Mouse (Mus musculus) heart, embryonic 13.5 days (tissue): Measurements from ENCODE around the gene Gpr153. TPM values are rescaled to one million over a fixed set of nuclear protein-coding genes. Genes with fewer than 3 reads are reported as not detected.

Source experiments
- ATAC-seq: fragments of 200-750 bp; cut with Nextera tagmentation; 2 replicates; pipeline ENCODE4 v1.8.0; 2017; ENCODE audit warnings: moderate TSS enrichment; ENCODE audit not compliant: insufficient number of reproducible peaks, low FRiP score, low TSS enrichment; ENCODE audit errors: extremely low read depth
- H3K27ac ChIP-seq: fragments of 300-500 bp; sonication (generic); replicated peaks from 2 replicates; pipeline ENCODE4 v1.5.1; 2015; ENCODE audit warnings: moderate library complexity, mild to moderate bottlenecking, inconsistent platforms
- H3K27me3 ChIP-seq: fragments of 300-500 bp; sonication (generic); replicated peaks from 2 replicates; pipeline ENCODE4 v1.6.1; 2015; ENCODE audit warnings: mild to moderate bottlenecking, inconsistent platforms
- H3K36me3 ChIP-seq: fragments of 300-500 bp; sonication (generic); 2 replicates; pipeline ENCODE4 v1.6.1; 2015; ENCODE audit warnings: mild to moderate bottlenecking, inconsistent platforms
- H3K4me1 ChIP-seq: fragments of 300-500 bp; sonication (generic); 2 replicates; pipeline ENCODE4 v1.6.1; 2015; ENCODE audit warnings: inconsistent platforms
- H3K4me2 ChIP-seq: fragments of 300-500 bp; sonication (generic); 2 replicates; pipeline ENCODE4 v1.6.1; 2015; ENCODE audit warnings: inconsistent platforms, mild to moderate bottlenecking, moderate library complexity
- H3K4me3 ChIP-seq: fragments of 300-500 bp; sonication (generic); 2 replicates; pipeline ENCODE4 v1.5.1; 2015; ENCODE audit warnings: moderate library complexity, mild to moderate bottlenecking, inconsistent platforms
- H3K9ac ChIP-seq: fragments of 300-500 bp; sonication (generic); 2 replicates; pipeline ENCODE4 v1.6.1; 2015; ENCODE audit warnings: inconsistent platforms, mild to moderate bottlenecking, moderate library complexity
- H3K9me3 ChIP-seq: fragments of 300-500 bp; sonication (generic); 2 replicates; pipeline ENCODE4 v1.6.1; 2016; ENCODE audit warnings: inconsistent platforms
- WGBS: fragments of 180-500 bp; shearing (Covaris S2); methylation state at CpG from one replicate; pipeline ENCODE4 v1.1.7; 2015; ENCODE audit warnings: mixed read lengths; 5-methylcytosine and 5-hydroxymethylcytosine counted together
- polyA plus RNA-seq: library from polyadenylated mRNA; unstranded; fragments of >200 nt; fragmentation: Nextera tagmentation; extraction: Ambion mirVana; gene quantifications from 2 replicates; pipeline ENCODE4 v1.2.1, GENCODE M21; 2015

Gpr153 gene
- polyA plus RNA-seq, 1 experiment from 2014 or later, result 9.6 TPM

DNA sequence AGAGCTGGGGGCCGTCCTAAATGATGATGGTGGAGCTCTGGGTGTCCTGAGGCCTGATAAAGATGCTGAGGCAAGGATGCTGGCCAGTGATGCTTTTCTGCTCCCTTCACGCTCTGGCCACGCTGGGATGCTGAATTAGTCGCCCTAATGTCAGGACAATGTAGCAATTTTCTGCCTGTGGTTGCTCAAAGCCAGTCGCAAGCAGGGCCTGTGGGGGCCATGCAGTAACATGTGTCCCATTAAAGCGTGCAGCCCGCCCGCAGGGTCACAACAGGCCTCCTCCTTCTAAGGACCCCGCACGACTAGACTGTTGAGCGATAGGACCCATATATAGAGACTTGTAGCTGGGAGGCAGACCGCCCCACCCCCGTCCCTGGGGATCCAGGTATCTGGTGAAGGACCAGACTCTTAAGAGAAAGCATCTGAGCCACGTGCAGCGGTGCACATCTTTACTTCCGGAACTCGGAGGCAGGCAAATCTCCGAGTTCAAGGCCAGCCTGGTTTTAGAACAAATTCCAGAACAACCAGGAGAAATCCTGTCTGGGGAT lies 14.4 kb downstream of the Gpr153 start:
- Histone ChIP-seq H3K36me3 (no peaks in the 10 kb centered on the region), H3K4me3 (no peak overlapping the region), H3K27ac (no peak overlapping the region), H3K9me3 (no peaks in the 10 kb centered on the region; the same call in 1 of the 2 replicates), H3K9ac (no peak overlapping the region), H3K4me2 (no peak overlapping the region), H3K4me1 (peaks cover 19% of the 10 kb centered on the region), H3K27me3 (peaks cover 94% of the 10 kb centered on the region)
- WGBS, result 55% methylated on average over 18 of the region's 18 CpGs
- no peak for ATAC-seq

DNA sequence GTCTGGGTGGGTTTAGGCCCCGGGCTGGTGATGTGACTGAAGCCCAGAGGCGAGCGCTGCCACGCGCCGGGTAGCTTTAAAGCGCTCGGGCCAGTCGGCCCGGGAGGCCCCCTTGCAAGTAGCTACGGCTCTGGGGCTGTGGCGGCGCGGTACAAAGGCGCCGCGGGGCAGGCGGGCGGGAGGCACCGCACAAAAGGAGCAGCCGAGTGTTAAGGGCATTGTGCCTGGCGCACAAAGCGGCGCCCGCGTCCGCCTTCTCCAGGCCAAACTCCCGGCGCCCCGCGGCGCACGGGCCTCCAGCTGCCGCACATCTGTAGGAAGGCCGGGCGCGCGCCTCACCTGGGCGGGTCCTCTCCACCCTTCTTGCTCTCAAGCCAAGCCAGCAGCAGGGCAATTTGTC lies 16.4 kb downstream of the Gpr153 start:
- Histone ChIP-seq H3K9me3 (no peaks in the 10 kb centered on the region; the same call in 1 of the 2 replicates), H3K4me3 (peak overlapping the region; percentile 29), H3K27me3 (peaks cover 82% of the 10 kb centered on the region), H3K9ac (no peak overlapping the region), H3K4me1 (peaks cover 24% of the 10 kb centered on the region), H3K27ac (no peak overlapping the region), H3K4me2 (peak overlapping the region; percentile 56), H3K36me3 (no peaks in the 10 kb centered on the region)
- ATAC-seq, result no peak; the same call in 1 of the 2 replicates
- under 1% methylated on average over 39 of the region's 39 CpGs for WGBS

DNA sequence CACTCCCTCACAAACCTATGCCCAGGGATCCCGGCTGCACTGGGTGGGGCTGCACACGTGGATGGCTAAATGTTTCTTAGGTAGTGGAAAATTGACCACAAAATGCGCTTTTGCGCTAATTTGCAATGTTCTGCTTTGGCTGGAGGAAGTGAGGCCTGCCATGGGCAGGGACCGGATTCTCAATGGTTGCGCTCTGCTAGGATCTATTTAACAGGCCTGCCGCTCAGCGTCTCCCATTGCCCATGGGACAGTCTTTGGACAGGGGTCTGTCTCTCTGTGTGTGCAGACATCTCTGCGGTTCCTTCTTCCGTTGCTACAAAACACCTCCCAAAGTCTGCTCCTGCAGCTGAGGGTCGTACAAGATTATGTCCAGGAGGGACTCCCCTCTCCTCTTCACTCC lies 17.0 kb downstream of the Gpr153 start:
- no peak for ATAC-seq

DNA sequence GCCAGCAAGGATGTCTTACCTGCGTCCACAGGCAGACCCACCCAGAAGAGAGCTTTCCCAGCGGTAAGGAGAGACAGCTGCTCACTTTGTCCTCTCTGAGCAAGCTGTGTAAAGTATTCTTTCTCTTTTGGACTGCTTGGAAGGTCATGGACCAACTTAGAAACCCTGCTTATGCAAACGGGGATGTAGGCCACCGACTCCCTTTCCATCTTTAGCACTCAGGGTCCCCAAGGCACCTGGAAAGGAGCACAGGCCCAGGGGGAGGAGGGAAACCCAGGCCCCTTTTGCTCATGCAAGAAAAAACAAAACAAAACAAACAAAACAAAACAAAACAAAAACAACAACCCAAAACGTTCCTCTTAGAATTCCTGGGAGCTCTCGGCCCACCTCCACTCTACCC lies 17.5 kb downstream of the Gpr153 start, which contains the start of gene Hes3:
Gene Hes3 (minus strand): TSS at position 101 of the 400 bp plus-strand sequence.
- Histone ChIP-seq H3K36me3 (no peaks in the 10 kb centered on the region), H3K4me3 (peak within 1 kb of the TSS; percentile 29), H3K9me3 (no peaks in the 10 kb centered on the region; the same call in 1 of the 2 replicates), H3K4me2 (peak within 1 kb of the TSS; percentile 56), H3K27ac (no peak within 1 kb of the TSS), H3K4me1 (peaks cover 27% of the 10 kb centered on the region), H3K27me3 (peaks cover 70% of the 10 kb centered on the region), H3K9ac (no peak within 1 kb of the TSS)
- no peak for ATAC-seq
- 30% methylated on average over 6 of the region's 6 CpGs for WGBS

More for the DNA sequence above, 17.0 kb downstream of the Gpr153 start:
- Histone ChIP-seq H3K4me2 (no peak overlapping the region), H3K36me3 (no peaks in the 10 kb centered on the region), H3K9me3 (no peaks in the 10 kb centered on the region; the same call in 1 of the 2 replicates), H3K27ac (no peak overlapping the region), H3K9ac (no peak overlapping the region), H3K4me3 (no peak overlapping the region), H3K4me1 (peaks cover 29% of the 10 kb centered on the region), H3K27me3 (peaks cover 76% of the 10 kb centered on the region)
- 17% methylated on average over 11 of the region's 11 CpGs for WGBS

DNA sequence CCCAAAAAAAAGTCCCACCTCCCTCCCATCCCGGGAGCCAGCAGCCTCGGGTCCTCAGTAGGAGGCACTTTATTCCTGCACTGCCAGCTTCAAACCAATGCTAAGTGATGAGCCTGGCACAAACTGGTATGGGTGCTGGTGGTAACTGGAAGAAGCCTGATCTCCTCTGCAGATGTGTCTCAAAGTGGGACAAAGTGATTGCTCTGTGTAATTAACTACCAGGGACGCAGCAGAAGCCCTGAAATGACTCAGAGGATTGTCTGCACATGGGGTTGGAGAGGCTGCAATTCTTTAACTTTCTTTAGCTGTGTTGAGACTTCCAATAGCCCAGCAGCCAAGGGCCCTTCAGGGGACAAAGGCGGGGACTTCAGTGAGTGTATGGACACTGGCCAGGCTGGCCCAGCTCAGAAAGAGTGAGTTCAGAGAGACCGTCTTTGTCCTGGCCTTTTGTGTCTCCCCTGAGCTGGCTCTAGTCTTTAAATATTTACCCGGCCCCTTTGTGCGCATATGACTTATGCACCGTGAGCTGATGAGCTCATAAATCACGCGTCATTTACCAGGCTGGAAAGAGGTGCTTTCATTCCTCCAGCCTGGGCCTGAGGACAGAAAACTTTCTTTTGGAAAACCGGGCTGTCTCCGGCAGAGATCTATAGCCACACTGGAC lies 18.2 kb downstream of the Gpr153 start:
- H3K9me3 ChIP-seq, result no peaks in the 10 kb centered on the region; the same call in 1 of the 2 replicates
- peaks cover 23% of the 10 kb centered on the region for H3K4me1 ChIP-seq
- H3K9ac ChIP-seq, result no peak overlapping the region
- H3K4me2 ChIP-seq, result no peak overlapping the region
- WGBS, result 39% methylated on average over 12 of the region's 12 CpGs
- H3K4me3 ChIP-seq, result no peak overlapping the region
- no peak for ATAC-seq
- H3K27ac ChIP-seq, result no peak overlapping the region
- H3K36me3 ChIP-seq, result no peaks in the 10 kb centered on the region
- H3K27me3 ChIP-seq, result peaks cover 63% of the 10 kb centered on the region

DNA sequence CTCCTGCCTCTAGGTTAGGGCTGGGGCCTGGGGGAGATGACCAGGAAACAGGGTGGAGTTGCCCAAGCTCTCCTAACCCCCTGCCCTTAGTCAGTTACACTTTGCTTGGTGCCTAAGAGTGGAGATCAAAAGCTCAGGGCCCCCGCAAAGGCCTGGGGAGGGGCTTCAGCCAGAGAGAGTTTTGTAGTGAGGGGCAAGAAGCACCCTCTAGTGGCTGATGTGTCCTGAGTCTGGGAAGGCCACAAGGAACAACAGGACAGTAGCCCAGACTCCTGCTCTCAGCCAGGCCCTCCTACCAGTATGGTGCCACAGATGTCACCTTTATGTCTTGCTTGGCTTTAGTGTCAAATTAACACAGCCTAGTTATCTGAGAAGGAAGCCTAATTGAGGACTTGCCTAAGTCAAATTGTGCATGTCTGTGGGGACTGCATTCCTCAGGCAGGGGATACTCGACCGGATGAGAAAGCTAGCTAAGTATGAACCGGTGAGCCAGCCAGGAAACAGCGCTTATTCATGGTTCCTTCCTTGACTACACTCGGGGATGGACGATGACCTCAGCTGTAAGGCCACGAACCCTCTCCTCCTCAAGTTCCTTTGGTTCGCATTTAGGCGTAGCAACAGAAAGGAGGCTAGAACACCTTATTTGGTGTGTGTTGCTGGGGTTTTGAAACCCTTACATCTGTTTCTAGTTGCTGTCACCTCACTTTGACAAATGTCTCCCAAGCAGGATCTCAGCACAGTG lies 20.3 kb downstream of the Gpr153 start:
- Histone ChIP-seq H3K4me2 (no peak overlapping the region), H3K9me3 (no peaks in the 10 kb centered on the region), H3K27ac (peak overlapping the region; percentile 82; the same call in 1 of the 2 replicates), H3K27me3 (peaks cover 47% of the 10 kb centered on the region), H3K4me1 (peaks cover 37% of the 10 kb centered on the region), H3K36me3 (peaks cover 1% of the 10 kb centered on the region; the same call in 1 of the 2 replicates), H3K9ac (no peak overlapping the region), H3K4me3 (no peak overlapping the region)
- 47% methylated on average over 10 of the region's 10 CpGs for WGBS
- no peak for ATAC-seq

DNA sequence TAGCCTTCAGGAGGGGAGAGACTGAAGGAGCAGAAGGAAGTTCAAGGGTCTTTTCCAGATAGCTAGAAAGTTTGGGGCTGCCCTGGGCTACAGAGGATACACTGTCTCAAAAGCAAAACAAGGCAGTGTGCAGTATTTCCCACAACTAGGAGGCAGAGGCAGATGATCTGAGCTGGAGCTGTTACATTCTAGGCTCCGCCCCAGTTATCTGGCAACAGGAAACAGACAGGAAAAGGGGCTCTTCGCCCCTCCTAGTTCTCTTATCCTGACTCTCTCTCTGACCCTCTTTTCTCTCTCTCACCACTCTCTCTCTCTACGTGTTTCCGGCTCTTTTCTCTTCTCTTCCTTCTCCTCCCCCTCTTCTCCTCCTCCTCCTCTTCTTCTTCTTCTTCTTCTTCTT lies 21.9 kb downstream of the Gpr153 start:
- no peaks in the 10 kb centered on the region for H3K9me3 ChIP-seq
- H3K36me3 ChIP-seq, result peaks cover 17% of the 10 kb centered on the region
- H3K27me3 ChIP-seq, result peaks cover 32% of the 10 kb centered on the region
- peak overlapping the region; percentile 93 for H3K4me2 ChIP-seq
- H3K4me3 ChIP-seq, result no peak overlapping the region
- peak overlapping the region; percentile 82 for H3K27ac ChIP-seq
- 32% methylated on average over 4 of the region's 4 CpGs for WGBS
- peak overlapping the region; percentile 2; the same call in 1 of the 2 replicates for H3K9ac ChIP-seq
- no peak for ATAC-seq
- H3K4me1 ChIP-seq, result peaks cover 32% of the 10 kb centered on the region

DNA sequence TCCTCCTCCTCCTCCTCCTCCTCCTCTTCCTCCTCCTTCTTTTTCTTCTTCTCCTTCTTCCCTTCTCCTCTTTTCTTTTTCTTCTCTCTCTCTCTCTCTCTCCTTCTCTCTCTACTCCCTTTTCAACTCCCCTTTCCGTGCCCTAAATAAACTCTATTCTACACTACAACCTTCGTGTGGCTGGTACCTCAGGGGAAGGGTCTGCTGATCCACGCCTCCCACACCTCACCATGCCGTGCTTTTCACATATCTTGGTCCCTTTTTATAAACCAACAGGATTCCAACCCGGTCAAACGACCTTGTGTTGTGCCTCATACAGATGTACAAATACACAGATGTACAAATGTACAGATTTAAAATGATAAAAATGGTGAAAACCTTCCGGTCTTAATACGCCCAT lies 22.3 kb downstream of the Gpr153 start:
- 12% methylated on average over 8 of the region's 8 CpGs for WGBS
- Histone ChIP-seq H3K9me3 (no peaks in the 10 kb centered on the region), H3K4me2 (peak overlapping the region; percentile 93), H3K27ac (peak overlapping the region; percentile 82), H3K9ac (peak overlapping the region; percentile 80), H3K36me3 (peaks cover 21% of the 10 kb centered on the region), H3K27me3 (peaks cover 28% of the 10 kb centered on the region), H3K4me3 (peak overlapping the region; percentile 80), H3K4me1 (peaks cover 32% of the 10 kb centered on the region)
- no peak for ATAC-seq

DNA sequence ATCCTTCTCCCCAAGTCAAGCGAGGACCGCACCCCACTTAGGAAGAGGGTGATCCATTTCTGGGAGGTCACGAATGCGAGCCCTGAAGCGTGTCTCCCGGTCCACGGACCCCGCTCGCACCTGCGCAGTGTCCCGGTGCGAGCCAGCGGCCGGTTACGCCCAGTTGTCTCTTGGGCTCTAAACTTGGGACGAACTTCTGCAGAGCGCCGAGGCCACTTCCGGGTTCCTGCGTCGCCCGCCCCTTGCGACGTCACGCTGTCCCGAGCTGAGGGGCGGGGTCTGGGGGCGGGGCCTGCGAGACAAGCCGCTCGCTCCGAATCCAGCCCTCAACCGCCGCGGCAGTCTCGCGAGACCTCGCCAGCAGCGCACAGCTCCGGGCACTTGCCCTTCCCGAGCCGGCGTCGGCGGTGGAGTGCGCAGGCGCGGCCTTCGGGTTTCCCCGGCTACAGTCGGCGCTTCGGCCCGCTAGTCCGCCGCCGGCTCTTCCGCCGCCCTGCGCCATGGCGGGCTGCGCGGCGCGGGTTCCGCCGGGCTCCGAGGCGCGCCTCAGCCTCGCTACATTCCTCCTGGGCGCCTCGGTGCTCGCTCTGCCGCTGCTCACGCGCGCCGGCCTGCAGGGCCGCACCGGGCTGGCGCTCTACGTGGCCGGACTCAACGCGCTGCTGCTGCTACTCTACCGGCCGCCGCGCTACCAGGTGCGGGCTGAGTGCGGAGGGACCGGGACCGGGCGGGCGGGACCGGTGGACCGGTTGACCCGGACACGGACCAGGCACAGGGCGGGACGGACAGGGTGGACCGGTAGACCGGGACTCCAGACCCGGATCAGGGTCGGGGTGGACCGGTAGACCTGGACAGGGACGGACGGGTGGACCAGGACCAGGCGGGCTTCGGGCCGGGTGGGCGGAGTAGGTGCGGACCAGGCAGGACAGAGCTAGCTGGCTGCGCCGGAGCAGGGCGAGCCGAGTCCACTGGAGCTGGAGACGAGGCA lies 23.1 kb downstream of the Gpr153 start, which contains the start of gene Icmt:
Gene Icmt (plus strand): TSS at position 354 of the 988 bp plus-strand sequence.
- Histone ChIP-seq H3K9me3 (no peaks in the 10 kb centered on the region), H3K4me1 (peaks cover 32% of the 10 kb centered on the region), H3K36me3 (peaks cover 29% of the 10 kb centered on the region), H3K27me3 (peaks cover 20% of the 10 kb centered on the region), H3K9ac (peak within 1 kb of the TSS; percentile 98), H3K4me3 (peak within 1 kb of the TSS; percentile 80), H3K27ac (peak within 1 kb of the TSS; percentile 82), H3K4me2 (peak within 1 kb of the TSS; percentile 93)
- under 1% methylated on average over 118 of the region's 119 CpGs for WGBS
- ATAC-seq, result peak; percentile 95

DNA sequence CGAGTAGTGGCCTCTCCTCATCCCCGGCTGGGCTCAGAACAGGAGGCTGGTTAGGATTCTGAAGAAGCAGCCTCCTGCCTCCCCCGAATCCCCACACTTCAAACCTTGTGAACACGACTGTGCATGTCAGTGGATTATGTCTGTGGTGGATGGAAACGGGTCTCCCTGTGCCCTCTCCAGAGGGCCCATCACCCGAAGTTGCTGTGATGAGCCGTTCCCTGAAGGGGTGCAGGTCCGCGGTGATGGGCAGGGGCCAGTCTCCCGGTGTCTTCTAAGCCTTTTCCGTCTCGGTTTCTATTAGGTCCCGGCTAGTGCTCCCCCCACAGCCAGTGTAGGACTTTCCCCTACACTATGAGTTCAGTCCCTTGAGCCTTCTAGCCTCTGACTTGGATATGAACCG lies 24.8 kb downstream of the Gpr153 start:
- peak overlapping the region; percentile 98 for H3K9ac ChIP-seq
- WGBS, result 79% methylated on average over 14 of the region's 14 CpGs
- peaks cover 46% of the 10 kb centered on the region for H3K36me3 ChIP-seq
- H3K4me1 ChIP-seq, result peaks cover 32% of the 10 kb centered on the region
- H3K4me2 ChIP-seq, result peak overlapping the region; percentile 93
- peak overlapping the region; percentile 80 for H3K4me3 ChIP-seq
- no peak overlapping the region for H3K27ac ChIP-seq
- peaks cover 3% of the 10 kb centered on the region for H3K27me3 ChIP-seq
- no peak for ATAC-seq
- H3K9me3 ChIP-seq, result no peaks in the 10 kb centered on the region
